Mouse (Mus musculus): Measurements from ENCODE around the gene Mllt6. TPM values are rescaled to one million over a fixed set of nuclear protein-coding genes. Genes with fewer than 3 reads are reported as not detected.
A peak's percentile ranks its signal among the peaks of the same experiment; 100 is the strongest.
"Not testable (repeated sequence)": the region's sequence is repeated elsewhere in the genome, so short reads cannot be mapped to it uniquely, and the experiment has no call there.

Gene Mllt6
- total RNA-seq, 2 experiments from 2014 or later, result 49.0 to 59.7 TPM

DNA sequence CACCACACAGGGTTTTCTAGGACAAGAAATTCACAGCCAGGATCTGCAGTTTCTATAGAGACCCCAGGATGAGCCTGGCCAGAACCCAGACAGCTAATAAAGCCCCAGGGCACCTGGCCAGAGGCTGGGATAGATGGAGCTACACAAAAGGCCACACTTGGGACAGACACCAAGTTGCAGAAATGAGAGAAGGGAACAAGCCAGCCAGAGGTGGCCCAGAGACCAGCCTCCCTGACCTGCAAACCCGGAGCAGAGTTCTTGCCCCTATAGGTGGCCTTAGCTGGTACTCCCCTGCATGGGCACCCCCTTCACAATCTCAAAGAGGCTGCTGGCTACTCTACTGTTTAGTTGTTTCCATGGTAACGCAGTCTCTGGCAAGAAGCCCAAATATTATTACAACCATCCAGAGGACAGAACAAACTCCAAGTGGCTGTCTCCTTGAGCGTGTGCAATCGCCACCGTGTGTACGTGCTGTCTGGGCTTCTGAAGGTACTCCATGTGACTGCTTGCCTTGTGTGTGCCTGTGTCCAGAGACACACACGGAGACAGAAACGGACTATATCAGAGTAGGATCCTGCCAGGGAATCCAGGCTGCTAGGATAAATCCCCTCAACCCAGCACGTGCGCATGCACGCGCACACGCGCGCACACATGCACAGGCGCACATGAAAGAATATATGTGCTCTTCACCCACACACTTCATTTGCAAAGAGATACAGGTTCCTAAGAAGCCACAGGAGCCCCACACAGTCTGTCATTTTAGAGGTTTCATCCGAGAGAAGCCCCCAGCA lies 31.9 kb downstream of the Mllt6 start:
- no peak for DNase-seq (ENCODE audit: low spot score in 2 of 2)

DNA sequence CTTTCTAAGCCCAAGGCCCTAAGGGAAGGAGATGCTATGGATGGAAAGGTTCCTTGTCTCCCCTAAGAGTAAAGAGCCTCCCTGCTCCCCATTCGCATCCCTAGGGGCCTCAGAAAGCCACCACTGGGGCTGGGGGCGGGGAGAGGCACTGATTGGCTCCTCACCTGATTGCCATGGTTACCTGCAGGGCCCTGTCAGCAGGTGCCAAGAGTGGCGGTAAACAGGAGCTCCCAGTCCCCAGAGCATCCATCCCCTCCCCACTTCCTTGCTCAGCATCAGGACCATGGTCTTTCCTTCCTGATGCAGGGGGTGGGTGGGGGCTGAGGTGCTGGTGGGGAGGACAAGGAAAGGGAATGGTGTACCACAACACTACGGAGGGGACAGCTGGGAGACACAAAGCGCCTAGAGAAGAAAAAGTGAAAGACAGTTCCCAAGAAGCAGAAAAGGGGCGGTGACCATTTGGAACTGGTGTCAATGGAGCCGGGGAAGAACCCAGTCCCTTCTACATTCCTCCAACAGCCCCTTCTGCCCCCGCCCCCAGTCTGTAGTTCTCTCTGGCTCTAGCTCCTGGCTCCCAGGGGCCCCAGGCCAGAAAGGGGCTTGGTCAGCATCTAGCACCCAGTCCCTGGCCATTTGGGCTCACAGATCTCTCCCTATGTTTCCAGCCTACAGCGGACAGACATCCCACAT lies 32.6 kb downstream of the Mllt6 start:
- no peak for DNase-seq (ENCODE audit: low spot score in 2 of 2)

DNA sequence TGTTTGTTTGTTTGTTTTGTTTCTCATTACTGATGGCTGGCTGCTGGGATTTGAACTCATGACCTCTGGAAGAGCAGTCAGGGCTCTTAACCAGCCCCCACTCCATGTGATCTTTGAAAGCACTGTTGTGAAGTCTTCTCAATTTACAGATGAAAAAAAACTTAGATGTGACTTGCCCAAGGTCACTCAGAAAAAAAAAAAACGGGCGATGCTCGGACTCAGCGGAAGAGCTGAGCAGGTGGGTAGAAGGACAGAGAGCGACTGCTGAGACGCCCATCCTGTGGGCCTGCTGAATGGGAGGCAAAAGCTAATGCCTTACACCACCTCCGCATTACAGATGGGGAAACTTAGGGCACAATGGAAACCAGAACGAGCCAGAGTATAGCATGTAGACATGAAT lies 33.5 kb downstream of the Mllt6 start:
- no peak for DNase-seq (ENCODE audit: low spot score in 2 of 2)

DNA sequence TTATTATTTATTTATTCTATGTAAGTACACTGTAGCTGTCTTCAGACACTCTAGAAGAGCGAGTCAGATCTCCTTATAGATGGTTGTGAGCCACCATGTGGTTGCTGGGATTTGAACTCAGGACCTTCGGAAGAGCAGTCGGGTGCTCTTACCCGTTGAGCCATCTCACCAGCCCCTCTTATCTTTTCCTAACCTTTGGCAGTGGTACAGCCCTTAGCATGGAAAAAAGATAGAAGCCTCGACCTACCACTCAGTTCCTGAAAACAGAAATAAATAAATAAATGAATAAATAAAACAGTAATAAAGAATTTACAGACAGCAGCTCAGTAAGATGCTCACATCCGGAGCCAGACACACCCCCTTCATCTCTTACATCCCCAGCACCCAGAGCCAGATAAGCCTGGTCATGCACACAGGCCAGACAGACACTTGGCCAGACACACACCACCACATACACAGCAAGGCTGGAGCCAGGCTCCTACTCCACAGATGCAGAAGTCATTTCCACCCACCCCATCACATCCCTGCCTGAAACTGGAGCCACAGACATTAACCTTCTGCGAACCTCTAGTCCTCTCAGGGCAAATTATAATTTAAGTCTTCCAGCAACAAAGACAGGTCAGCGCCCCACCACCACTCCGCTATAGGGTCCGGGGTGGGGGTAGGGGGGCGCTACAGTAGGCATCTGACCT lies 34.1 kb downstream of the Mllt6 start:
- no peak for DNase-seq (ENCODE audit: low spot score in 2 of 2)

DNA sequence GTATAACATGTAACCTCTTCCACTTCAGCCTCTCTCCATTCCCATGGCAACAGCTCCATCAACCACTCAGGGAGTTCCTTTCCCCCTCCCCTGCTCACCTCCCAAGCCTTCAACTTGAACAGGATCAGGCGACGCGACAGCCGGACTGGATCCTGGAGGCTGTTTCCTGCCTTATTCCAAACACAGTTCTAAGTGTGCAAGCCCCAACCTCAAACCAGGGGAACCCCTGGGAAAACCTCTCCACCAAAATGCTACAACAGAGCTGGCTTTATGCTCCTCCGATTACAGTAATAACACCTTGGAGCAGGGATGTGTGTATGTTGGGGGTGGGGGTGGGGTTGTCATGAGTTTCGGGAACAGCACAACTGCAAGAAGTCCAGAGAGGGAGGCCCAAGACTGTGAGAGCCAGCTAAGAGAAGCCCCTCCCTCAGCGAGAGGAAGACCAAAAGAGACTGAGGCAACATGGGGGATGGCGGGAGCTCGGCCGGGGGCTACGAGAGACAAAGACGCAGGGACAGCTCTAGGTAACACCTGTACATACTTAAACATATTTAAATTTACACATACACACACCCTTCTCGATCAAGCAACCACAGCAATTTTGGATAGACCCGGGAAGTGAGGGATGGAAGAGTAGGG lies 34.8 kb downstream of the Mllt6 start:
- no peak for DNase-seq (ENCODE audit: low spot score in 2 of 2)

- peak; percentile 58 to 69 for DNase-seq (ENCODE audit: low spot score in 2 of 2)
Measured at GRCm38 (mm10) chr11:97698741-97699611, 35.8 kb downstream of the Mllt6 start.

- peak in 1 of 2 experiments; percentile 67 for DNase-seq (ENCODE audit: low spot score in 2 of 2)
Measured at GRCm38 (mm10) chr11:97699626-97700002, 36.4 kb downstream of the Mllt6 start.

DNA sequence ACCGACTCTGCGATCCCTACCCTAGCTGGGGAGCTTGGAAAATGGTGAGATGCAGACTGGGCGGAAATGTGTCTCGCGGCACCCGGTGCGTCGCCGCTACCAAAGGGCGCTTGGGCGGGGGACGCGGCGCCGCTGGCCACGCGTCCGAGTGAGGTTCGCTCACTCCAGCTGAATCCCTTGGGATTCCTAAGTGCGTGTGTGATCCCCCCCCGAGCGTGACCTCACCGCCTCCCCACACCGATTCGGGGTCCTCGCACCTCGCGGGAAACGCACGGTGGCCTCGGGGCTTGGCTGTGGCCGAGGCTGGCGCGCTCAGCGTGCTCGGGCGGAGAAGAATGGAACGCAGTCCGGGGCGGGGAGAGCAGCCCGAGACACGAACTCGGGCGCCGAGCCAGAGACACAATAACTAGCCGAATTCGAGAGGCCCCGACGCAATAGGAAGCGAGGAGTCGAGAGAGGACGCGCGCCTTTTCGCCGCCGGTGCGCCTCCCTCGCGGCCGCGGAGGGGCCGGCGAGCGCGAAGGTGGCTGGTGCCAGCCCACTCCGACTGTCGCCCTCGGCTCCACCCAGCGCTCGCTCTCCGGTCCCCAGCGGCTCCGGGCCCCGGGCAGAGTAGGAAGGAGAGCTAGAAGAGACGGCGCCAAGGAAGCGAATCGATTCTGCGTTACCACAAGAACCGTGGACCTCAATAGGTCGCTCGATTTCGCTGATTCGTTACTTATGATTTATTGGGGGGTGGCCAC lies 37.0 kb downstream of the Mllt6 start, which contains the start of gene Pcgf2:
TSS of gene Pcgf2 (minus strand) at position 495 of the 743 bp plus-strand sequence.
- peak in 1 of 2 experiments; percentile 68 for DNase-seq (ENCODE audit: low spot score in 2 of 2)

GRCm38 (mm10) chr11:97700746-97701580 lies 37.7 kb downstream of the Mllt6 start:
- no peak for DNase-seq (ENCODE audit: low spot score in 2 of 2)

DNA sequence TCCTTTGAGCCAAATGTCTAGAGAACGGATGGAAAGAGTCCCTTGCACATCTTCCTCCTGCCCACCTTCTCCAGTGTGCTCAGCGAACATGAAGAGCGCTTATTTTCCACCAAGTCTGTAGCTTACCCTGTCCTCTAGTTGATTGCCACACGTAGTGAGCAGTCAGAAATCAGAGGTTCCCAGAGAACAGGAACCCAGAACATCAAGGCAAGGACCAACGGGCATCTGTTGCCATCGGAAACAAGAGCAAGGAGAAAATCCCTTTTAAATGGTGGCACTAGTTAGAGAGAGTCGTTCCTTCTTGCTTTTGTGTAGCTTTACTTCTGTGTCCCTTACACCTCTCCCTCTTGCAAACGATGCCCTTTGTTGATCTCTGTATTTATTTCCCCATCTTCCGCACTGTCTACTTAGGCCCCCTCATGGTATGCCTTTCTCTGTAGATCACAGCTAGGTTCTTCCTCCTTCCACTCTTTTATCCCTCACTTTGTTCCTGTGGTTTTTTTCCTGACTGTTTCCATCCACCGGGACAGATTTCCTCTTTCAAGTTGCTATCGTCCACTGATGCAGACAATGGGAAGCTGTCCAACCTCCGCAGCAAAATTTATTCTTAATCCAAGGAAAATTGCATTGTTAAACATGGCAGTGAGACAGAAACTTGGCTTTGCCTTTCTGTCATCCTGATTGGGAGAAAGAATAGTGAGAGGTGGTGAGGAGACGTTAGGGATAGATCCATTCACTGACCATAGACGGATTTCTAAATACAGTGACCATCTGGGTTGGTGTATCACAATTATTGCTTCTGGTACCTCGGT lies 38.6 kb downstream of the Mllt6 start:
- no peak for DNase-seq (ENCODE audit: low spot score in 2 of 2)

- DNase-seq (ENCODE audit: low spot score in 2 of 2), result peak; percentile 82 to 86
Measured at GRCm38 (mm10) chr11:97702393-97702745, 39.2 kb downstream of the Mllt6 start.

- peak; percentile 79 to 96 for DNase-seq (ENCODE audit: low spot score in 2 of 2)
Measured at GRCm38 (mm10) chr11:97703039-97703826, 40.0 kb downstream of the Mllt6 start, which contains the start of gene Psmb3. Gene Psmb3 (plus strand): TSS chr11:97703399.

- DNase-seq (ENCODE audit: low spot score in 2 of 2), result not testable (repeated sequence)
Measured at GRCm38 (mm10) chr11:97710067-97710466, 46.9 kb downstream of the Mllt6 start.

DNA sequence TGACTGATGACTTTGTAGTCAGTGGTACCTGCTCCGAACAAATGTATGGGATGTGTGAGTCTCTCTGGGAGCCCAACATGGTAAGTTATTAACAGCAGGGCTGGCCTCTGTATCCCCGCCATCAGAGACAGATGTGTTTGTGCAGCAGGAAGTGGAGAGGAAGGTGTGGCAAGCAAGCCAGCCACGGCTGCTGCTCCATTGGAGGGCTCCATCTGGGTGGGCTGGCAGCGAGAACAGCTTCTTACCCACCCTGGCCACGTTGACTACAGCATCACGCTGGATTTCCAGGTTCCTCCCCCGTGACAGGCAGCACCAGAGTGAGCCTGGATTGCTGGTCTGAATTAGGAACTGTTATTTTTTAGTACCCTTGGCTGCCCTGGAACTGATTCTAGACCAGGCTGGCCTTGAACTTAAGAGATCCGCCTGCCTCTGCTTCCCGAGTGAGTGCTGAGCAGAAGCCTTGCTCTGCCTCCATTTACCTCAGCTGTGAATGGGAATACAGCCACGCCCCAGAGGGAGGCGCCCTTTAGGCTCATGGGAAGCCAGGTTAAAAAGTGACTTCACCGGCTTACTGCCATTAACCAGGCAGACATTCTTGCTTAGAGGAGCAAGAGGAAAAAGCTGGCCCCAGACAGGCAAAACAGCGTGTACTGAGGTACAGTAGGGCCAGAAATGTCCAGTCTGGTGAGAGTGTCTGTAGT lies 48.1 kb downstream of the Mllt6 start:
- DNase-seq (ENCODE audit: low spot score in 2 of 2), result no peak

- no peak for DNase-seq (ENCODE audit: low spot score in 2 of 2)
Measured at GRCm38 (mm10) chr11:97712286-97712685, 49.1 kb downstream of the Mllt6 start.

DNA sequence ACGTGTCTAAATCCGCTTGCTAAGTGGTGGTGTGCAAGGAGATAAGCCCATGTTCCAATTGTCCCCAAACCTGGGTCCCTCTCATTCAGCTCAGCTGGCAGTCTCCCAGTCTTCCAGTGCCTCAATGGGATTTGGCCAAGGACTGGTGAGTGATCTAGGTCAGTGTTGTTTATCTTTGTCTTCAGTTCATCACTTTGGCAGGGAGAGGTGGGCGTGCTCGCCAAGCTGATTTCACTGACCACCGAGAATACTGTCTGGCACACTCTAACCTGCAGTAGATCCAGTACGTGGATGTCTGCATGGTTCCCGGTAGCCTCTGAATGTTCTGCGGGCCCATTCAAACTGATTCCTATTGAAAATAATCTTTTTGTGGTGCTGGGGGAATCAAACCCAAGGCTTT lies 50.7 kb downstream of the Mllt6 start:
- DNase-seq (ENCODE audit: low spot score in 2 of 2), result peak in 1 of 2 experiments; percentile 30

Data from adrenal gland, postnatal 4 days (tissue).